23 mouse cellular contexts compared by ENCODE assay signal in genomic region chr15:81808799-81809198, GRCm38 (mm10). TPM values are rescaled to one million over a fixed set of nuclear protein-coding genes. Genes with fewer than 3 reads are reported as not detected.
DNase-seq lines count a peak whose midpoint lies in the region; ATAC-seq and TF ChIP-seq lines count a peak whose summit lies in the region.
"Had no signal": no experiment of that assay in that cellular context is flagged by ENCODE, and none has a peak within 500 bp of the region (broad histone marks: within the 10 kb centered on the region; RNA-seq: fewer than 3 reads in every experiment).

No protein-coding gene starts in this region.

- peak; percentile 90 for DNase-seq in heart, adult 11 months
- DNase-seq in heart, postnatal 4 days: no peak
- DNase-seq in kidney, adult 9 months: peak; percentile 33
- no peak for DNase-seq in kidney, postnatal 10 days
- no peak for DNase-seq in testis, postnatal 10 days (ENCODE audit: low spot score)
- no peak for DNase-seq in stomach, postnatal 0 days (ENCODE audit: low spot score)
- DNase-seq: adrenal gland, postnatal 36 days; B cell, adult 2 months; cerebellum, postnatal 25 days; forebrain, postnatal 0 days; gastrocnemius, postnatal 36 days; heart, postnatal 36 days; liver; thymus, postnatal 14 days had no signal

- 63% methylated on average over 2 of the region's 2 CpGs for WGBS in stomach, postnatal 0 days
- WGBS in neural tube, embryonic 15.5 days: 75% methylated on average over 2 of the region's 2 CpGs

- 0 out of 2 replicates have a peak overlapping the region, but pooled peaks have one; percentile 25 for H3K27ac ChIP-seq in testis, adult 2 months (ENCODE audit: control insufficient read depth, insufficient read depth, low read depth, low read length)
- H3K27ac ChIP-seq in stomach, postnatal 0 days (replicated peaks): peak overlapping the region; percentile 99
- H3K27ac ChIP-seq in neural tube, embryonic 15.5 days (replicated peaks): no peak overlapping the region
- H3K27ac ChIP-seq: hindbrain, embryonic 15.5 days; limb, embryonic 10.5 days; macrophage had no signal

- peaks cover 15% of the 10 kb centered on the region for H3K4me1 ChIP-seq in testis, adult 2 months (ENCODE audit: control insufficient read depth, insufficient read depth, low read length)
- H3K4me1 ChIP-seq in stomach, postnatal 0 days (replicated peaks; ENCODE audit: control insufficient read depth, insufficient read depth): peaks cover 10% of the 10 kb centered on the region
- peaks cover 50% of the 10 kb centered on the region for H3K4me1 ChIP-seq in neural tube, embryonic 15.5 days

- no peak for TF ChIP-seq EP300 in stomach, postnatal 0 days (optimal IDR thresholded peaks at IDR 0.05)

- no peak for TF ChIP-seq POLR2A in testis, adult 2 months (IDR thresholded peaks at IDR 0.05; ENCODE audit: control insufficient read depth, low read depth, low read length)

- no peak overlapping the region for H3K9ac ChIP-seq in stomach, postnatal 0 days (ENCODE audit: low read length)
- no peak overlapping the region for H3K9ac ChIP-seq in neural tube, embryonic 15.5 days (replicated peaks)
- H3K9ac ChIP-seq: hindbrain, embryonic 15.5 days; midbrain, embryonic 15.5 days had no signal

- H3K4me2 ChIP-seq in stomach, postnatal 0 days (replicated peaks; ENCODE audit: low read depth): no peak overlapping the region
- no peak overlapping the region for H3K4me2 ChIP-seq in neural tube, embryonic 15.5 days
- H3K4me2 ChIP-seq: hindbrain, embryonic 15.5 days; midbrain, embryonic 15.5 days had no signal

- H3K4me3 ChIP-seq in testis, adult 2 months (ENCODE audit: control insufficient read depth, low read depth, low read length): no peak overlapping the region
- no peak overlapping the region for H3K4me3 ChIP-seq in stomach, postnatal 0 days (ENCODE audit: low read depth, low read length)
- no peak overlapping the region for H3K4me3 ChIP-seq in neural tube, embryonic 15.5 days (replicated peaks)
- H3K4me3 ChIP-seq: heart, embryonic 12.5 days; hindbrain, embryonic 15.5 days; limb, embryonic 10.5 days; midbrain, embryonic 15.5 days had no signal

- H3K36me3 ChIP-seq in testis, adult 2 months (ENCODE audit: control insufficient read depth, insufficient read depth, low read length): no peaks in the 10 kb centered on the region
- H3K36me3 ChIP-seq in stomach, postnatal 0 days (ENCODE audit: control insufficient read depth, insufficient read depth, low read length): no peaks in the 10 kb centered on the region
- H3K36me3 ChIP-seq in neural tube, embryonic 15.5 days: no peaks in the 10 kb centered on the region
- H3K36me3 ChIP-seq: heart, embryonic 12.5 days; hindbrain, embryonic 15.5 days; limb, embryonic 10.5 days; midbrain, embryonic 15.5 days had no signal

- H3K27me3 ChIP-seq in testis, adult 2 months (ENCODE audit: control insufficient read depth, insufficient read depth, low read length): no peaks in the 10 kb centered on the region
- no peaks in the 10 kb centered on the region for H3K27me3 ChIP-seq in stomach, postnatal 0 days (ENCODE audit: control insufficient read depth, insufficient read depth, low read length)
- no peaks in the 10 kb centered on the region for H3K27me3 ChIP-seq in neural tube, embryonic 15.5 days (replicated peaks)
- H3K27me3 ChIP-seq: heart, embryonic 12.5 days; hindbrain, embryonic 15.5 days; midbrain, embryonic 15.5 days; Patski had no signal

- no peak for ATAC-seq in stomach, postnatal 0 days (ENCODE audit: low FRiP score, low TSS enrichment)
- ATAC-seq in neural tube, embryonic 15.5 days (ENCODE audit: low FRiP score): no peak
- ATAC-seq: forebrain, postnatal 0 days; midbrain, embryonic 15.5 days; Patski had no signal

- no peaks in the 10 kb centered on the region for H3K9me3 ChIP-seq in stomach, postnatal 0 days (ENCODE audit: control insufficient read depth, low read length)
- no peaks in the 10 kb centered on the region for H3K9me3 ChIP-seq in neural tube, embryonic 15.5 days (replicated peaks)
- H3K9me3 ChIP-seq: G1E; heart, embryonic 12.5 days; hindbrain, embryonic 15.5 days; limb, embryonic 10.5 days; midbrain, embryonic 15.5 days had no signal

- no peak for TF ChIP-seq CTCF in testis, adult 2 months (IDR thresholded peaks at IDR 0.05; ENCODE audit: control insufficient read depth, insufficient read depth, insufficient replicate concordance, low read depth, low read length)
- no peak for TF ChIP-seq CTCF in stomach, postnatal 0 days (IDR thresholded peaks at IDR 0.05; ENCODE audit: low read depth)

RNA-seq across cellular contexts. Expression of gene Tef, which starts 6.6 kb away (rescaled TPM):
- 10 to 100 TPM; 38.5 to 40.5 TPM for total RNA-seq in heart, postnatal 4 days (2021)
- polyA plus RNA-seq in testis, adult 2 months (2012; rRNA removed): 36.1 and 38.9 TPM in 2 replicates
- 17.1 and 21.2 TPM in 2 replicates for polyA plus RNA-seq in stomach, postnatal 0 days (2015; fragmentation: Nextera tagmentation; extraction: Ambion mirVana)
- 20.5 and 21.0 TPM in 2 replicates for polyA plus RNA-seq in neural tube, embryonic 15.5 days (2015; fragmentation: Nextera tagmentation; extraction: Ambion mirVana)

RNA-seq across cellular contexts. Expression of gene Tob2, which starts 49.8 kb away (rescaled TPM):
- total RNA-seq in heart, postnatal 4 days (2021): 10 to 100 TPM; 24.1 to 32.3 TPM
- polyA plus RNA-seq in testis, adult 2 months (2012; rRNA removed): 7.3 and 8.0 TPM in 2 replicates
- 18.8 and 20.5 TPM in 2 replicates for polyA plus RNA-seq in stomach, postnatal 0 days (2015; fragmentation: Nextera tagmentation; extraction: Ambion mirVana)
- polyA plus RNA-seq in neural tube, embryonic 15.5 days (2015; fragmentation: Nextera tagmentation; extraction: Ambion mirVana): 14.7 and 16.1 TPM in 2 replicates

Comparison
In these comparisons a context has a peak if more than half of its experiments do, and no peak if none do; other contexts are left out.
1. DNase-seq: peak in heart, adult 11 months (single experiment) and kidney, adult 9 months (single experiment); none in heart, postnatal 4 days (single experiment), kidney, postnatal 10 days (single experiment), testis, postnatal 10 days (single experiment) and stomach, postnatal 0 days (single experiment).